Mouse (Mus musculus): ENCODE results near the gene Wnt9a.
"Not testable (repeated sequence)": the region's sequence is repeated elsewhere in the genome, so short reads cannot be mapped to it uniquely, and the experiment has no call there.

Gene Wnt9a

GRCm38 (mm10) chr11:59306461-59307421 lies at the start of gene Wnt9a:
Gene Wnt9a, plus strand, starts transcription at chr11:59306928.
- no peak for DNase-seq

DNA sequence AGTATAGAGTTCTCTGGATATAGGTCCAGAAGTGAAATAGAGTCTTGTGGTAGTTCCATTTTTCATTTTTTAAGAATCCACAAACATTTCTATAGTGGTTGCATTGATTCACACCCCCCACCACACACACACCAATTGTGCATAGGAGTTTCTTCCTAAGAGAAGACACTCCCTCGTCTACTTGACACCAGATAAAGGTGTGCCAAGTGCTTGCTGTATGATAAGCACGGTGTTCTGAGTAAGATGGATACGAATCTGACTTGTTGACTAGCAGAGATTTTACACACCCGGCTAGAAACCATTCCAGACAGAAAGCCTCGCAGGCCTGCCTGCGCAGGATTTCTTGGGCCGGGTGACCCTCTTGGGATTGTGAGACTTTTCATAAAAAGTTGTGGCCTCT lies 47.1 kb upstream of the Wnt9a start:
- DNase-seq: no peak

GRCm38 (mm10) chr11:59260706-59261493 lies 45.8 kb upstream of the Wnt9a start:
- no peak for DNase-seq

DNA sequence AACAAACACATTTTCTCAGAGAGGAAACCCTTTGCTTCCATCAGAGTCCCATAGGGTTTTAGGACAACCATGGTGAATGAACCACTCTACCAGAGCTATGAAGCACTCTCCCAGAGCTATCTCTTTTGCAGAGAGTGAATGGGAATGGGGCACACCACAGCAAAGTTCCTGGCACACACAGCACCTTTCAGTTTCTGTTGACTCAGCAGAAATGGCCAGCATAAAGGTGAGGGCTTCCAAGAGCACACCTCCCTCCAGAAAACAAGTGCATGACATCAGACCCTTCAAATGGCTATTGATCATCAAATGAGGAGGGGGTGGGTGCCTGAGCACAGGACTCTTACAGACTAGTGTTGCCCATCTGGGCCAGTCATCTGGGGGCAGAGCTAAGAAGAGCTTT lies 44.4 kb upstream of the Wnt9a start:
- no peak for DNase-seq

DNA sequence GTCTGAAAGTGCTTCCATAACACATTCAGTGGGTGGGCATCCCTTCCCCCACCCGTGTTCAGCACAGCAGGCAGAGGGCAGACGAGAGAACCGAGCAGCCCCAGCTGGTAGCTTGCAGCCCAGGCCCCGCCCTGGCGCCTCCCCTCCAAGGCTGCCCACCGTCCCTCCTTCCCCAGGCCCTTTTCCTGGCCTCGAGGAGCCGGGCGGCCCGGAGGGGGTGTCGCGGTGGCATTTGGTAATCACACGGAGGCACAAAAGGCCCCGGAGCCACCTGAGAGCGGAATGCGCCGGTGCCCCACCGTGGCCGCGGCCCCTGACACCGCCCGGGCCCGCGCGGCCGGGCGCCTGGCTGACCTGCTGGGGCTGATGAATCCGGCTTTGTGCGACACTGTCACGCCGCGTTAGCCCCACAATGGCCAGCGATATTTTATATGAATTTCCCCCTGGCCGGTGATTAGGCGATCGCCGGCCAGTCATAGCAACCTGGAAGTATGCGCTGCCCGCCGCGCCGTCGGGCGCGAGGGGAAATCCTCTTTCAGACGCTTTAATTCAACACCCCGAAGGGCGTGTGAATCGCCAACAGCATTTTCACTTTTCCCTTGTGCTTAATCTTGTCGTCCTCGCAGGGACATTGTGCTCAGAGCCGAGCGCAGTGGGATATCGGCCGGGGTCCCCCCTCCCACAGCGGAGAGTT lies 42.7 kb upstream of the Wnt9a start:
- no peak for DNase-seq

- no peak for DNase-seq
Observed at GRCm38 (mm10) chr11:59264593-59264992, 42.1 kb upstream of the Wnt9a start.

DNA sequence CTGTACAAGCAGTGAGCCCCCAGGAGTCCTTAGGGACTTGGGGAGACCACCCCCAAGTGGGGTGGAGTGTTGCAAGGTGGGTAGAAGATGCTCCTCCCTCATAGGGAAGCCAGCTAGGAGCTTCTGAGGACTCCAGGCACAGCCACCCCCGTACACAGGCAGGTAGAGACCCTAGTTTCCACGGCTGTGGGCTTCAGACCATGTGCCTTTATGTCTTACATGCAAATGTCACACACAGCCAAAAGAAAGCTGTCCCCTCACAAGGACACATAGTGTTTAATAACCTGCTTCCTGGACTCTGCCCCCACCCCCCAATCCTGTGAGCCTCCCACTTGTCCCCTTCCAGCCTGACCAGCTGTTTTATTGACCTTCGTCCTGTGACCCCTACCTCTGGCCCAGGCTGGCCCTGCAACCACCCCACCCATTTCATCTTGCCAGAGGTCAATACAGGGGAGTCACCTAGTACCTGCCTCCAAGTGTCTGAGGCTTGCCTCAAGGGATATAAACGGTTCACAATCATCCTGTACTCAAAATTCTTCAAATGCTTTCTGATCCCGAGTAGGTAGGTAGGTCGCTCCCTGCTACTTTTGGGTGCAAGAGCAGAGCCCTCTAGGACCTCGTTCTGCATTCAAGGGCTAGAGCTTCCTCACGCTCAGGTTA lies 41.4 kb upstream of the Wnt9a start:
- no peak for DNase-seq

- DNase-seq: no peak
Observed at GRCm38 (mm10) chr11:59266727-59267126, 40.0 kb upstream of the Wnt9a start.

GRCm38 (mm10) chr11:59274184-59274583 lies 32.5 kb upstream of the Wnt9a start:
- DNase-seq: no peak

- no peak for DNase-seq
Observed at GRCm38 (mm10) chr11:59276877-59277276, 29.9 kb upstream of the Wnt9a start.

GRCm38 (mm10) chr11:59278047-59278446 lies 28.7 kb upstream of the Wnt9a start:
- no peak for DNase-seq

- no peak for DNase-seq
Observed at GRCm38 (mm10) chr11:59282111-59282510, 24.6 kb upstream of the Wnt9a start.

DNA sequence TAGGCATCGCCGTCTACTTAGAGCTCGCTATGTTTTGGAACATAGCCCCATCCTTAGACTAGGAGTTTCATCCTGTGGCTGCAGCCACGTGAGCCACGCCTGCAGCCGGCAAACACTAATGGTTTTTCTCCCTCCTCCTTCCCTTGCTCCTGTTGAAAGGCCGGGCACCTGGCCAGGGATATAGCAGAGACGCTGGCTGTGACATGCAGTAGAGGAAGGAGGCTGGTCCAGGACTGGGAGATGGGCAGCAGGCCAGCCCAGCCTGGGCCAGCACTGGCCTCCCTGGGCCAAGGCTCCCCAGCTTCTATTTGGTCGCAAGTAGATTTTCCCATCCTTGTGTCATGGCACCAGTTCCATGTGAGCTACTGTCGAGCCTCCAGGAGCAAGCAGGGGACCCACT lies 23.8 kb upstream of the Wnt9a start:
- DNase-seq: peak; percentile 84

- no peak for DNase-seq
Observed at GRCm38 (mm10) chr11:59284146-59284545, 22.6 kb upstream of the Wnt9a start.

- DNase-seq: no peak
Observed at GRCm38 (mm10) chr11:59289706-59290105, 17.0 kb upstream of the Wnt9a start.

- DNase-seq: no peak
Observed at GRCm38 (mm10) chr11:59290702-59291303, 15.9 kb upstream of the Wnt9a start, which contains the start of gene Wnt3a. Gene Wnt3a, minus strand, starts transcription at chr11:59290752.

DNA sequence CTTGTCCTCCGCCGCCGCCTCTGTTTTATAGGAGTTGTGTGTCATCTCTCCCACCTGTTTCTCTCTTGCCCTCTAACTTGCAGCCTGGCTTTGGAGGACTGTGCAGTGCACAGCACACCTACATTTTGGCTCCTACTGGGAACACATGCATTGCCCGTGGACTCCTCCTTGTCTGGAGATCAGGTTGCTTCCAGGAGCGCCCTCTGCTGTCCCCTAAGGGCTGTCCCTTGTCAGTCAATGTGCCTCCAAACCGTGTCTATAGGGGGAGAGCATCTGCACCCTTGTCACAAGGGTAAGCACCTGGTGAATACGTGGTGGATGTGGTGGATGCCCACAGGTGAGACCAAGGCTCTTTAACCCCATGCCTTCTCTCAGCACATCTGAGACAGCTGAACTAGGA lies 13.1 kb upstream of the Wnt9a start:
- peak; percentile 58 for DNase-seq

DNA sequence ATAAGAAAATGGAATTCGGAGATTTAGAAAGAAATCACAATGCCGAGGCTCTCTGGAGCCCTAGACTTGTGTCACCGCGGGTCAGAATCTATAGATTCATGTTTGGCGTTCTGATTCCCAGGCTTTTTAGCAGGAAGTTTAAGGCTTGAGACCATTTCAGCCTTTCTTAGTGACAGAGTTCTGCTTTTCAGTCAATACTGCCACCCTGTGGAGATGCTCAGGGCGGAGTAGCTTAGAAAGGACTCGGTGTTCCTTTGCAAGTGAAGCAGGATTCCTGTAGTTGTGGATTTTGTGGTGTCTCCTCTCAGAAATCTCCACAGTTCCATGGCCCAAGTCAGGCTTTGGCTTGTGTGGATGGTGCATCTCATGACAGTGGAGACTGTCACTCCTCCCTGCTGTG lies 8.8 kb upstream of the Wnt9a start:
- DNase-seq: peak; percentile 53

DNA sequence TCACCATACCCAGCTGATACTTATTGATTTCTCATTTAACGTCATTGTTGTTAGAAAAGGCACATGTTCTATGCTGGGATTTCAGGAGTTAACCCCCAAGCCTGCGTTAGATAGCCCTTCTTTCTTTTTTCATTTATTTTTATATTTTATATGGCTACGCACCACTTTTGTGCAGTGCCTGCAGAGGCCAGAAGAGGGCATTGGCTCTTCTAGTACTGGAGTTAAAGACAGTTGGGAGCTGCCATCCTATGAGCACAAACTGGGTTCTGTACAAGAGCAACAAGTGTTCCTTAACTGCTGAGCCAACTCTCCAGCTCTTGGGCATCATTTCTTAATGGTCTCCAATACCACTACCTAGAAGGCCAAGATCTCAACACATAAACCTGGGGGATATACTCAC lies 6.5 kb upstream of the Wnt9a start:
- DNase-seq: no peak

DNA sequence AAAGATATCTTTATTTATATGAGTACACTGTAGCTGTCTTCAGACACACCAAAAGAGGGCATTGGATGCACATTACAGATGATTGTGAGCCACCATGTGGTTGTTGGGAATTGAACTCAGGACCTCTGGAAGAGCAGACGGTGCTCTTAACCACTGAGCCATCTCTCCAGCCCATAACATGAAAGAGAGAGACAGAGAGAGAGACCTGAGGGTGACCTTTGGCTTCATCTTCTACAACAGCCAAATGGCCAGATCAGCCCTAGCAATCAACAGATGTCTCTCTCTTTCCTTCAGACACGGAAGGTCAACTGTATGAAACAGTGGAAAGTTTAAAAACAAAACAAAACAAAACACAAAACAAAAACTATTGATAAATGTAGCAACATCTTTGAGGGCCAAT lies 5.7 kb upstream of the Wnt9a start:
- not testable (repeated sequence) for DNase-seq

GRCm38 (mm10) chr11:59302700-59303569 lies 3.8 kb upstream of the Wnt9a start:
- DNase-seq: peak; percentile 90

Data from cerebellum, adult 9-10 months (tissue).